In genomic region chr9:78090596-78090995, GRCm38 (mm10) we compare ENCODE assay signal across 25 mouse cellular contexts. TPM values are rescaled to one million over a fixed set of nuclear protein-coding genes. Genes with fewer than 3 reads are reported as not detected.
"Had no signal": no experiment of that assay in that cellular context is flagged by ENCODE, and none has a peak within 500 bp of the region (broad histone marks: within the 10 kb centered on the region; RNA-seq: fewer than 3 reads in every experiment).

No protein-coding gene starts in this region.

- H3K27ac ChIP-seq: lung, embryonic 15.5 days; macrophage; midbrain, embryonic 13.5 days; midbrain, embryonic 15.5 days; neural tube, embryonic 12.5 days had no signal

- H3K4me3 ChIP-seq: lung, embryonic 15.5 days; megakaryocyte, embryonic 14.5 days; midbrain, embryonic 13.5 days; midbrain, embryonic 15.5 days; neural tube, embryonic 12.5 days had no signal

- H3K4me1 ChIP-seq: lung, embryonic 15.5 days; midbrain, embryonic 13.5 days; midbrain, embryonic 15.5 days; neural tube, embryonic 12.5 days had no signal

- H3K27me3 ChIP-seq: lung, embryonic 15.5 days; megakaryocyte, embryonic 14.5 days; midbrain, embryonic 13.5 days; midbrain, embryonic 15.5 days; neural tube, embryonic 12.5 days had no signal

- H3K9me3 ChIP-seq: lung, embryonic 15.5 days; megakaryocyte, embryonic 14.5 days; midbrain, embryonic 13.5 days; midbrain, embryonic 15.5 days; neural tube, embryonic 12.5 days had no signal

- ATAC-seq: lung, postnatal 0 days; midbrain, embryonic 13.5 days; midbrain, embryonic 15.5 days had no signal

- H3K4me2 ChIP-seq: lung, embryonic 15.5 days; midbrain, embryonic 11.5 days; midbrain, embryonic 13.5 days; midbrain, embryonic 15.5 days; neural tube, embryonic 12.5 days had no signal

- H3K9ac ChIP-seq: lung, embryonic 15.5 days; midbrain, embryonic 13.5 days; midbrain, embryonic 15.5 days; neural tube, embryonic 12.5 days had no signal

- DNase-seq: lung, adult 2 months; lung, postnatal 14 days; lung, postnatal 36 days; right cerebral cortex, postnatal 25 days; right cerebral cortex, postnatal 4 days; spleen, adult 18-20 months; thymus, adult 18-20 months; thymus, postnatal 14 days; thymus, postnatal 36 days had no signal

RNA-seq across cellular contexts. Expression of gene Gcm1, which starts 38.9 kb away (rescaled TPM):
- total RNA-seq: megakaryocyte progenitor cell, adult 5-6 weeks; midbrain, postnatal 0 days; monocyte, adult 5-6 weeks; neutrophil, adult 5-6 weeks had no signal
- polyA plus RNA-seq: lung, adult 2 months; macrophage; midbrain, embryonic 15.5 days; midbrain, postnatal 0 days; neural tube, embryonic 12.5 days; neural tube, embryonic 14.5 days; small intestine, adult 2 months; stomach, embryonic 14.5 days; stomach, embryonic 16.5 days had no signal
